Mouse (Mus musculus) forebrain, postnatal 0 days (tissue): ENCODE results near the gene Kcnip3. TPM values are rescaled to one million over a fixed set of nuclear protein-coding genes. Genes with fewer than 3 reads are reported as not detected.

ENCODE experiments used
- ATAC-seq: fragments of 200-750 bp; cut with Nextera tagmentation; 2 replicates; pipeline ENCODE4 v1.8.0; 2017; ENCODE audit warnings: mild to moderate bottlenecking, moderate library complexity
- DNase-seq: peaks from one replicate; pipeline ENCODE4 v3.0.0-alpha.2; 2015
- H3K27ac ChIP-seq: fragments of 300-500 bp; sonication (generic); 2 replicates; pipeline ENCODE4 v1.5.1; 2014; ENCODE audit warnings: low read depth, mild to moderate bottlenecking, antibody characterized with exemption, low read length, moderate library complexity, mixed read lengths
- H3K27me3 ChIP-seq: fragments of 300-500 bp; sonication (generic); 2 replicates; pipeline ENCODE4 v1.6.1; 2014; ENCODE audit warnings: mild to moderate bottlenecking, low read length, mixed read lengths; ENCODE audit not compliant: insufficient read depth
- H3K36me3 ChIP-seq: fragments of 300-500 bp; sonication (generic); 2 replicates; pipeline ENCODE4 v1.6.1; 2014; ENCODE audit warnings: mild to moderate bottlenecking, moderate library complexity; ENCODE audit not compliant: insufficient read depth
- H3K4me1 ChIP-seq: fragments of 300-500 bp; sonication (generic); 2 replicates; pipeline ENCODE4 v1.6.1; 2014; ENCODE audit warnings: antibody characterized with exemption; ENCODE audit not compliant: insufficient read depth
- H3K4me2 ChIP-seq: fragments of 300-500 bp; sonication (generic); 2 replicates; pipeline ENCODE4 v1.6.1; 2014; ENCODE audit warnings: low read depth, mild to moderate bottlenecking, moderate library complexity
- H3K4me3 ChIP-seq: fragments of 300-500 bp; sonication (generic); 2 replicates; pipeline ENCODE4 v1.5.1; 2014; ENCODE audit warnings: low read depth, low read length, mixed read lengths
- H3K9ac ChIP-seq: fragments of 300-500 bp; sonication (generic); 2 replicates; pipeline ENCODE4 v1.6.1; 2014; ENCODE audit warnings: mild to moderate bottlenecking
- H3K9me3 ChIP-seq: fragments of 300-500 bp; sonication (generic); 2 replicates; pipeline ENCODE4 v1.6.1; 2016; ENCODE audit warnings: low read length
- CTCF ChIP-seq: sonication (generic); IDR thresholded peaks from 2 replicates; pipeline ENCODE4 v1.5.1; 2016; ENCODE audit warnings: antibody characterized with exemption, control low read depth, low read depth
- WGBS: fragments of 180-500 bp; shearing (Covaris S2); extraction: QIAGEN DNeasy Blood & Tissue Kit; methylation state at CpG from one replicate; pipeline ENCODE4 v1.1.7; 2014; 5-methylcytosine and 5-hydroxymethylcytosine counted together
- polyA plus RNA-seq: library from polyadenylated mRNA; unstranded; fragments of >200 nt; fragmentation: Nextera tagmentation; extraction: Ambion mirVana; gene quantifications from 2 replicates; pipeline ENCODE4 v1.2.1, GENCODE M21; 2015
- total RNA-seq: library from RNA; depleted of rRNA; stranded (reverse); fragments of >200 nt; gene quantifications from 2 replicates; pipeline ENCODE4 v1.2.3, GENCODE M21; 2014; rRNA removed

The Kcnip3 gene
- total RNA-seq (27.8 and 31.2 TPM in 2 replicates), polyA plus RNA-seq (15.8 and 20.1 TPM in 2 replicates)

DNA sequence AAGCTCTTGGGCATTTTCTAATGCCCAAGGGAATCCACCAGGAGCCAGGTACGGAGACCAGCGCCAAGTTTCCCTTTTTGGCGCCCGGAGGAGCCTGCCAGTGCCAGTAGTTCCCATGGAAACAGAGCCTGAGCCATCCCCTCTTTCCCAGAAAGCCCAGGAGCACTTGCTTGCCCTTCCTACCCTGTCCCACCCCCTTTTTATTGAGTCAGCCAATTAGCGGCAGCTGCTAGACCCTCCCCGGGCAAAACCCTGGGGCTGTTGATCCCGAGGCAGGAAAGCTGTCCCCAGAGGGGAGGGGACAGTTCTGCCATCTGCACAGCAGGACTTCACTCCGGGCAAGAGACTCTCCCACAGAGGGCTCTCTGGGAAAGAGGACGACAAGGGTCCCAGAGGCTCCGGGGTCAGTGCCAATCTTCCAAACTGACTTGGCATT lies at the start of gene Kcnip3:
Gene Kcnip3 (minus strand): TSS at position 89 of the 436 bp plus-strand sequence.
- peak; percentile 93 for ATAC-seq
- 3% methylated on average over 10 of the region's 10 CpGs for WGBS
- H3K9me3 ChIP-seq, result no peaks in the 10 kb centered on the region
- H3K4me2 ChIP-seq, result peak within 1 kb of the TSS; percentile 81
- no peaks in the 10 kb centered on the region for H3K27me3 ChIP-seq
- DNase-seq, result peak; percentile 82
- H3K4me3 ChIP-seq, result peak within 1 kb of the TSS; percentile 48
- H3K4me1 ChIP-seq, result peaks cover 23% of the 10 kb centered on the region
- peak within 1 kb of the TSS; percentile 85 for H3K27ac ChIP-seq
- no peaks in the 10 kb centered on the region for H3K36me3 ChIP-seq
- peak within 1 kb of the TSS; percentile 62 for H3K9ac ChIP-seq
- TF ChIP-seq CTCF, result no peak

DNA sequence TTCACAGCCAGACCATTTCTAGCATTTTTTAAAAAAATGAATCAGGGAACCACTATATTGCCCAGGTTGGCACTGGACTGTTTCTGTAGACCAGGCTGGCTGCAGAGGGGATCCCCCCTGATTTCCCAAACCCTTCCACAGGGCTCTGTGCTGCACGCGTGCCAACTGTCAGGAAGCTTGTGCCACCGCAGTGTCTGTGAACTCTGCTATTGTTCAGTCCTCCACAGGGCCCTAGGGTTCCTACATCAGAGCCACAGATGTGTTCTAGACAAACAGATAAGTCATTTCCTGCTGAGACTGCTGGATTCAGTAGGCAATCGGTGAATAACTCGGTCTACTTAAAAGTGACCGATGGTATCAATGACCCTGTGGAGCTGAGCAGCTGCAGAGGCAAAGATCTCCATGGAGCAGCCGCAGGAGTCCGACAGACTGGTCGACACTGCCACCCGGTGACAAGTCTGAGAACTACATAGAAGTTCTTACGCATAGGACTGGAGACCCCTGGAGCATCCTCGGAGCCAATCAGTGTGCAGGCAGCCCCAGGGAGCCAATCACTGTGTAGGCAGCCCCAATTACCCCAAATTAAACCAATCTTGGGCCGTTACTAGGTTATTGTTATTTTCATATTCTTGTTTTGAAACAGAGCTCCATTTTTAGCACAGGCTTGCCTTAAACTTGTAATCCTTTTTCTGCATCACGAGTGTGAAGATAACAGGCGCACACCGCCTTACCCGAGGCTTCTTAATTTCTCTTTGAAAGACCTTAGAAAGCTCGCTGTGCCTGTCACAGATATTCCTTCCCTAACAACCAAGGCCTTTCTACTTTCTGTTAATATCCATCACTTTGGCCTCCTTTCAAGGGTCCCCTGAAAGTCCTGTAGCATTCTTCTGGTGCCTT lies 37.4 kb upstream of the Kcnip3 start:
- no peaks in the 10 kb centered on the region for H3K36me3 ChIP-seq
- H3K27ac ChIP-seq, result no peak overlapping the region
- ATAC-seq (peak; percentile 100), DNase-seq (peak; percentile 96)
- no peaks in the 10 kb centered on the region for H3K27me3 ChIP-seq
- no peaks in the 10 kb centered on the region for H3K9me3 ChIP-seq
- 11% methylated on average over 18 of the region's 18 CpGs for WGBS
- H3K4me2 ChIP-seq, result peak overlapping the region; percentile 48
- H3K4me3 ChIP-seq, result peak overlapping the region; percentile 29
- 0 out of 2 replicates have a peak overlapping the region, but pooled peaks have one; percentile 19 for H3K9ac ChIP-seq
- peaks cover 3% of the 10 kb centered on the region; the same call in 1 of the 2 replicates for H3K4me1 ChIP-seq
- peak; percentile 94 for TF ChIP-seq CTCF

DNA sequence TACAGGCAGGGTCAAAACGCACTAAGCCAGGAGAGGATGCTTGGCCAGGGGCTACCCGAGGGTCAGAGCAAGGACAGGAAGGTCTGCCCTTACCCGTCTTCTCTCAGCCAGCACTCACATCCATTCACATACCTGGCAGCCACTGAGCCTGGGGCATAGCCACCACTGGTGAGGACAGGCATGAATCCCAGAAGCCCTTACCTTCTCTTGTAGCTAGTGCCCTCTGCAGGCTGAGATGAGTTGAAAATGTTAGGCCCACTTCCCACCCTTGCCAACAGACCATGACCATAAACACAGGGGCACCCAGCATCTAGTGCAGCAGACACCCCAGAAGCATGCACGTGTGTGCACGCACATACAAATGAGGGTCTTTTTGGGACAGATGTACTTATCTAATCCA lies 29.2 kb upstream of the Kcnip3 start:
- Histone ChIP-seq H3K4me1 (no peaks in the 10 kb centered on the region), H3K9me3 (no peaks in the 10 kb centered on the region), H3K4me3 (no peak overlapping the region), H3K27ac (no peak overlapping the region), H3K4me2 (no peak overlapping the region), H3K9ac (no peak overlapping the region), H3K36me3 (no peaks in the 10 kb centered on the region), H3K27me3 (no peaks in the 10 kb centered on the region)
- TF ChIP-seq CTCF, result peak; percentile 64
- DNase-seq (peak; percentile 36), ATAC-seq (peak; percentile 34)
- 52% methylated on average over 5 of the region's 5 CpGs for WGBS

DNA sequence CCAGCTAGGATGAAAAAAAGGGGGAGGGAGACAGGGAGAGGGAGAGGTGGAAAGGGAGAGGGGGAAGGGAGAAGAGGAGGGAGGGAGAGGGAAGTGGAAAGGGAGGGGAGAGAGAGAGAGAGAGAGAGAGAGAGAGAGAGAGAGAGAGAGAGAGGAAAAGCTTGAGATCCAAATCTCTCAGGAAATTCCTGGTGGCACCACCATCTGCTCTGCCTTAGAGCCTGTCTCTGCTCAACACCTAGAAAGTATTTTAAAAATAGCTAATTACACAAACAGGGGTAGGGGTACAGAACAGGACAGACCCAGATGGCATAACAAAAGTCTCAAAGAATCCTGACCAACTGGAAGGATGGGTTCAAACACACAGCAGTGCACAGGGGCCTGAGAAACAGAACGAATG lies 28.6 kb upstream of the Kcnip3 start:
- H3K9me3 ChIP-seq, result no peaks in the 10 kb centered on the region
- WGBS, result 75% methylated on average over 1 of the region's 1 CpGs
- no peaks in the 10 kb centered on the region for H3K36me3 ChIP-seq
- H3K9ac ChIP-seq, result no peak overlapping the region
- H3K4me1 ChIP-seq, result no peaks in the 10 kb centered on the region
- TF ChIP-seq CTCF, result no peak
- no peak for ATAC-seq
- no peak overlapping the region for H3K4me2 ChIP-seq
- DNase-seq, result no peak
- no peak overlapping the region for H3K27ac ChIP-seq
- H3K4me3 ChIP-seq, result no peak overlapping the region
- H3K27me3 ChIP-seq, result no peaks in the 10 kb centered on the region

DNA sequence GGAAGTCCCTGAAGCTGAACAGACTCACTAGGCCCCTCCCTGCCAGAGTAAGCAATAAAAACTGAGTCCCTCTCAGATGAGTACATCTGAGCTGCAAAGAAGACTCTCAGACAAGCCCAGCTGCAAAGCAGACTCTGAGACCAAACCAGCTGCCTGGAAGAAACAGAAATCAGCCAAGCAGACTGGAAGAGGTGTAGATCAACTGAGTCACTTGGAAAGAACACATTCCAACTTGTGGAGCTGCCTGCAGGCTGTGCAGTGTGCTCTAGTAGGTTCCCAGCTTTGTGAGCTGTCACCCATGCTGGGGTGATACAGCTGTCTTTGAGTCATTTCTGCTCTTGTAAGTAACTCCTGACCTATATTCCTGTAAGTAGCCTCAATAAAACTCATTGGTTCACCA lies 27.8 kb upstream of the Kcnip3 start:
- ATAC-seq, result no peak
- no peaks in the 10 kb centered on the region for H3K4me1 ChIP-seq

DNA sequence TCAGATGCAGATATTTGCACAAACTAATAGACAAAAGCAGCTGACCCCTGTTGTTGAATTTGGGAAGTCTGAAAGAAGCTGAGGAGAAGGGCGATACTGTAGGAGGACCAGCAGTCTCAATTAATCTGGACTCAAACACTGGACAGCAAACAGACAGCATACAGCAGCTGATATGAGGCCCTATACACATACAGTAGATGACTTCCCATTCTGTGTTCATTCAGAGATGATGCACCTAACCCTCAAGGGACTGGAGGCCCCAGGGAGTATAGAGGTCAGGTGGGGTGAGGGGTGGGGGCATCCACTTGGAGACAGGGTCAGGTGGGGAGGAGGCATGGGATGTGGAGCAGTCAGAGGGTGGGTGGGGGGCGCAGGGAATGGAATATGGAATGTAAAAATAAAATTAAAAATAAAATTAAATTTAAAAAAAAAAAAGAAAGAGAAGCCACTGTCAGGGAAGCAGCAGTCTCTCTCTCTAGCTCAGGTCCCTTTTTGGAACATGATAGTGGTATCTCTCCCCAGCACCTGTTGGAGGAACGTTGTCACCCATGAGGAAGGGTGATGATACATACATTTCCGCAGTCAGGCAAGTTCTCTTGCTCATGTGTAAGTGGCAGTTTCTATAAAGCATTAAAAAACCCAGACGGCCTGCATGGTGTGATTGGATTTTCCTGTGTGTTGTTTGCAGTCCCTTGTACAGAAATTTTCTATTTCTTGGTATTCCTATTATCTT lies 26.6 kb upstream of the Kcnip3 start:
- Histone ChIP-seq H3K9me3 (no peaks in the 10 kb centered on the region), H3K27ac (no peak overlapping the region), H3K4me2 (no peak overlapping the region), H3K36me3 (no peaks in the 10 kb centered on the region), H3K9ac (no peak overlapping the region), H3K27me3 (no peaks in the 10 kb centered on the region), H3K4me3 (no peak overlapping the region), H3K4me1 (no peaks in the 10 kb centered on the region)
- ATAC-seq (no peak), DNase-seq (no peak)
- 77% methylated on average over 5 of the region's 5 CpGs for WGBS
- TF ChIP-seq CTCF, result no peak

More for the DNA sequence above, 27.8 kb upstream of the Kcnip3 start:
- Histone ChIP-seq H3K27me3 (no peaks in the 10 kb centered on the region), H3K4me3 (no peak overlapping the region), H3K27ac (no peak overlapping the region), H3K9ac (no peak overlapping the region), H3K9me3 (no peaks in the 10 kb centered on the region), H3K4me2 (no peak overlapping the region), H3K36me3 (no peaks in the 10 kb centered on the region)
- TF ChIP-seq CTCF, result no peak
- DNase-seq, result no peak

DNA sequence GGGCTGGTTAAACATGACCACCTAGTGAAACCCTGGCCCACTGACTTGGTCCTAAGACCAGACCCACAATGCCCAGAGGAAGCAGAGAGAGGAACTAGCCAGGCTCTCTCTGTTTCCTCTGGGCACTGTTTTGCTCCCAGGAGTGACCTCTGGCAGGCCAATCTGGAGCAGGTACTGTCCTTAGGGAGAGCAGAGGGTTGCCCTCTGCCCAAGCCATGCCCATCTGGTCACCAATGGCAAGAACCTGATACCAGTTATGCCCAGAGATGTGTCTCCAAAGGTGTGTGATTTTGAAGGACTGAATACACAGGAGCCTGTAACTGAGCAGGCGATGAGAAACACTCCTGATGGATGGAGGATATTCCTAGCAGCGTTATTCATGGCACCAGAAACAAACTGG lies 19.8 kb upstream of the Kcnip3 start:
- no peak overlapping the region for H3K4me2 ChIP-seq
- H3K9ac ChIP-seq, result no peak overlapping the region
- H3K36me3 ChIP-seq, result no peaks in the 10 kb centered on the region
- WGBS, result 89% methylated on average over 2 of the region's 2 CpGs
- H3K27ac ChIP-seq, result no peak overlapping the region
- TF ChIP-seq CTCF, result no peak
- H3K4me3 ChIP-seq, result no peak overlapping the region
- no peaks in the 10 kb centered on the region for H3K4me1 ChIP-seq
- H3K9me3 ChIP-seq, result no peaks in the 10 kb centered on the region
- no peak for ATAC-seq
- DNase-seq, result no peak
- peaks cover 31% of the 10 kb centered on the region for H3K27me3 ChIP-seq
